Mouse (Mus musculus): ENCODE results near the gene Ankrd63.

Gene Ankrd63

DNA sequence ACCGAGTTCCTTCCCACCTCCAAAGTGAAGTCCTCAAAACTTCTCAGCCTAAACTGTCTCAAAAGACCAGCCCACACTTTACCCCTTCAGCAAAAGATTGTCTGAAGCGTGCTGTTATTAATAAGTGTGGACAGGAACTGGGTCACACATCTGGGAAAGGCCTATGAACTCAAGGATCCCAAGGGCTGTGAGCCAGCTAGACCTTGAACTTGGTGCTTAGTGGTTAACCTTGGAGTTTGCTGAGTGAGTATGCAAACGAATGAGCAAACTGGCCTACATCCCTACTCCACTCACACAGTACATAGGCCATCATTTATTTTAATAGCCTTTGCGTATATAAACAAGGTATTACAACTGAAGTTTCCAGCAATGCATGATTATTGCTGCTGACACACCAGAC, 21.7 kb upstream of the Ankrd63 start:
- no peak for DNase-seq

DNA sequence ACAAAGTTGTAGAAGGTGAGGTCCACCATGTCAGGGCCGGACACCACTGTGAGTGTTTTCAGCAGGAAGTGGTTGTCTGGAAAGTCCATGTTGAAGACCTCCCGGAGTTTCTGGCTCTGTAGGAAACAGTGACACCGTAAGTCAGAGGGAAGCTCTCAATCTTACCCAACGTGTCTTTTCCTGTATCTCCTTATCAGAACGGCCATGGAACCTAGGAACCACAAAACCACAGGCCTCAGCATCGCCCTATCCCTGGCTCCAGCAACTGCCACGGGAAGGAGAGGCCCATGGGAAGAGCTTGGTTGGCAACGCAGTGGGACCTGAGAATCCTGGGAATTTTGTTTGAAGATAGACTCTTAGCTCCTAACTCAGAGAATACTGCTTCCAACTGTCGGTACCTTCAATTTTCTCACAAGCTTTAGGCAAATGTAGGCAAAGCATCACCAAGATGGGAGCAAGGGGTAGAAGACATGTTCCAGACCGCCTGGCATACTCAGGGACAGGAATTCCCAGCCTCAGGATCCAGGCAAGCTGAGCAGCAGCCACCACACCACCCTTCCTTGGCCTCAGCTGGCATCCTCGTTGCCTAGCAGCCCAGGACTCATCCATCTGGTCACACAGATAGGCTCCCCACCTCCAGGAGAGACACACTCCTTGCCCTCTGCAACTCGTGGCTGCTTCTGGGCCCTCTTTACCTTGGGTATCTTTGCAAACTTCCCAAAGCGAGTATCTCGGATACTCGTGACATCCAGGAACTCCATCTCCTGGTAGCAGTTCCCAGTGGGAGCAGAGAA, 20.1 kb upstream of the Ankrd63 start:
- no peak for DNase-seq

DNA sequence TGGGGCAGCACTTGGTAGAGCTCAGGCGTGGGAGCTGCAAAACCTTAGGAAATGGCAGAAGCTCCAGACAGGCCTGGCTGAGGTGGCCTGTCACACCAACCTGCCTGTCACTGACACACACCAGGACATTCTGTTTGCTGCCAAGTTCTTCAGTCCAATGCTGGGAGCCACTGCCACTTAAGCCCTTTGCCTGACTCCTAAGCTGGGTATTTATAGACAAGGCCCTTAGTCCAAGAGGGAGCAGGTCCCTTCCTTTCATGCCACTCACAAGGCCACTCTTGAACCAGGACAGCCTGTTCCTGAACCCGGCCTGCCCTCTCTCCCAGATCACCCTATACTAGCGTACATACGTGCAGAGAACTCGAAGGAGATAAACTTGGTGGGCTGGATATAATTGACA, 12.9 kb upstream of the Ankrd63 start:
- DNase-seq: no peak

DNA sequence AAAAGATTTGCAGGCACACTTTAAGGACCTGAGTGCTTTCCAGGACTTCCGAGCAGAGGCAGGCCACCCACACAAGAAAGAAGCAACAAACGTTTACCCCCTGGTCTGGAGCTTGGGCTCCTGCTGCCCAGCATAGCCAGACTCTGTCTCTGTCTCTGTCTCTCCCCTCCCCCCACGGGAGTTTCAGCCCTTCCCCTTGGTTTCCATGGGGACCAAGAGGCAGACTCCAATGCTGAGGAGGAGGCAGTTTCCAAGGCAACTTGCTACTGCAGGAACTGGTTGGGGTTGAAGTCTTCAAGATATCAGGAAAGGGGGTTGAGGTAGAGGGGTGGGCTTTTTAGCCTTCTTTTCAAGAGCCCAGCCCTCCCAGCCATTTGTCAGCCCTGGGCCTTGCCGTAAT, 10.5 kb upstream of the Ankrd63 start:
- no peak for DNase-seq

DNA sequence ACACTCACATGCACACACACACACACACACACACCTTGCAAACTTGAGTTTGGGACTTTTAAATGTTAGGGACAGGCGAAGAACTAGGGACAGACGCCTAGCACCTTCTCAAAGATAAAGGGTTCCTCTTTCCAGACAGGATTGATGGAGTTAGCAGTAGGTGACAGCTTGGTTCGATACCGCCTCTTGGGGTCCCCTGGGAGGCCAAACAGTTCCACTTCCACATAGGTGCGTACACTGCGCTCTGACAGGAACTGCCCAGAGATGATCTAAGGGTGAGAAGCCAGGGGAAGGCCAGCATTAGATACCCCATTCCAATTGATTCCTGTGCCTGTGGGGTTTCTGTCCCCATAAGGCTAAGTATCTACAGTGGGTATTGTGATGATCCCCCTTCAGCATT, 9.9 kb upstream of the Ankrd63 start:
- DNase-seq: no peak

DNA sequence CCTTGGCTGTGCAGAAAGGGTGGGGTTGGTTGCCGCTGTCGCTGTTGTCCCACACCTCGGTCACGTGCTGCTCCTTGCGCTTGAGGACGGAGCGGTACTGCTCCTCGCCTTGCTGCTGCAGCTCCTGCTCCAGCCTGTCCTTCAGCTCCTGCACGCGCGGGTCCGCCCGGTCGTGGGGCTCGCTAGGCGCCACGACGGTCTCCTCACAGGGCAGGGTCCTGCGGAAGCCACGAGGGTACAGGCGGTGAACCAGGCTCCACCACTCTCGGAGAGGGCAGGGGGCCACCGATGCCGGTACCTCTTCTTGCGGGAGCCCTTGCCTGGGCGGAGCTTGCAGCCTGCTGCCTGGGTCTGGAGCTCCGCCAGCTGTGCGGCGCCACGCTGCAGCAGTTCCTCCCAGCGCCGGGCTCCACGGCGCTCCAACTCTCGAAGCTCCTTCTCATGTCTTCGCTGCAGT, 7.3 kb upstream of the Ankrd63 start:
- no peak for DNase-seq

DNA sequence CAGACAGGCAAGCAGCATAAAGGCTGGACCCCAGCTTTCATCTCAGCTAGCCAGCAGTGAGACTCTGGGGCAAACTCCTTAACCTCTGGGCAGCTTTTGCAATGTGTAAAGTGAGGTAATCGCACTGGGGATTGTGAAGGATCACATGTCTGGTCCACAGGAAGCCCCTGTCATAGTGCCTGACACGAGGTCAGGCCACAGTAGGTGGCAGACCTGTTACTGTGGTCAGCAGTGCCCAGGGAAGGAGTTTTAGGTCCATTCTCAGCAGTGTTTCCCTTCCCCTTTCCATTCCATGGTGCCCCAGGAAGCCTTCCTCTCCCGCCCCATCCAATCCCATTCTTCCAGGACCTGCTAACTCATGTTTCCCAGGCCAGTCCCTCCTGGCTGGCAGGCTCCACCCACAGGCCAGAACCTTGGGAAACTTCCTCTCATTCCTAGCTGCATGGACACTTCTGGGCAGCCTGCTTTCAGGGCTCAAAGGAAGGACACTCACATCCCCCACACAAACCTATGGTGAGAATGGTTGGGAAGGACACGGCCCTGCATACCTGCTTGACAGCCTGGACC, 6.0 kb upstream of the Ankrd63 start:
- DNase-seq: no peak

DNA sequence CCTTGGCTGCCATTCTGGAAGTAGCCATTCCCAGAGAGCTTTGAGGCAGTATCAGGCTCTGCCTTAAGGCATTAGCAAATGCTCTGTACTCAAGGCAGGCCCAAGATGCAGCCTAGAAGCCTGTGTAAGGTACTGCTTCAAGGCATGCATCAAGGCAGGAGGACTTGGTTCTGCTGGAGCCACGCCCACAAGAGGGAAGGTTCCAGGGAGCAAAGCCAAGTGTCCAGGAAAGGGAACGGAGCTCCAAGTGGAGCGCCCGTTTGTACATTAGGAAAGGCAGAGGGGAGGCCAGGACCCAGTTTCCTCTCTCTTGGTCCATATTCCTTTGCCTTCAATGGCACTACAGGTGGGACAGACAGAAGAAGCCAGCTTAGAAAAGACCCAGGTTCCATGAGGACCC, 4.7 kb upstream of the Ankrd63 start:
- DNase-seq: no peak

DNA sequence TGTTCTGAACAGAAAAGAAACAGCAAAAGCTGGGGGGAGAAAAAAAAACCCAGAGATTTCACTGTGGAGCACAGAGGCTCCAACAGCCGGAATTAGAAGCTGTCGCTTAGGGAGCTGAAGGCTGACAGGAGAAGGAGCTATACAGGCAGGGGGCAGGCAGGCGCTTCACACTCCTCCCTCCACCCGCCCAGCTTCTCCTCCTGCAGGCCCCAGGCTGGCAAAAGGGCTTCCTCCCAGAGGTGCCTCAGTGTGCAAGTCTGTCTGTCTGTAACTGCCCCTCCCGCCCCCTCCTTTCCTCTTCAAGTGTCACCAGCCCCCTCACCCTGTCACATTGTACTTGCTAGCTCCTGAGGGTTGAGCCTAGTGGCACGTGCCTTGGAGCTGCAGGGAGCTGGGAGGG, 2.7 kb upstream of the Ankrd63 start:
- DNase-seq: no peak

DNA sequence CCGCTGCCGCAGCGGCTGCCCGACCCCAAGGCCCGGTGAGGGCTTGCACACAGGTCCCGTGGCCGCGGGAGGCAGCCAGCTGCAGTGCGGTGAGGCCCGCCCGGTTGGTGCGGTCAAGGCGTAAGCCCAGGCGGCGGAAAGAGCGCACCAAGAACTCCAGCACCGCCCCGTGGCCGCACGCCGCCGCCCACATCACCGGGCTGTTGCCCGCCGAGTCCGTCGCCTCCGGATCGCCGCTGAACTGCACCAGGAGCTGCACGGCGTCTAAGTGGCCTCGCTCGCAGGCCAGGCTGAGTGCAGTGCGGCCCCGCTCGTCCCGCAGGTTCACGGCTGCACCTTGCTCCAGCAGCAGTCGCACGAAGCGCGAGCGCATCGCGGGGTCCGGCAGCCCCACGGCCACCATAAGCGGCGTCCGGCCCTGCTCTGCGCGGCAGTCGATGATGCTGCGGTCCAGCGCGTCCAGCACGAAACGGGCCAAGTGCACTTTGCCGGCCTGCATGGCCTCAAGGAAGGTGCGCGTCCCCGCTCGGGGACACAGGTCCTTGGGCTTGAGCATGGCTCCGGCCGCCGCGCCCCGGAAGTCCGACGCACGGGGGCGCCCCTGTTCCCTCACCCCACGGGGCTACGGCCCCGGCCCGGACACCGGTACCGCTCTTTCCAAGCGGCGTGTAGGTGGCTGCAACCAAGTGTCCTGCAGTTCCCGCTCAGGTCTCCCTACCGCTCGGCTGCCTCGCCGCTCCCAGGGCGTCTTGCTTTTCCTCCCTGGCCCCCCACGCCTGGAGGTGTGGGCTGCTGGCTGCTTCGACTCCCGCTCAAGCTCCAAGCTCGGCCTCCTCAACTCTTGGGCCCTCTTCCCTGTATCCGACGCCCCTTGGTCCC, 641 bp downstream of the Ankrd63 start:
- DNase-seq: no peak

DNA sequence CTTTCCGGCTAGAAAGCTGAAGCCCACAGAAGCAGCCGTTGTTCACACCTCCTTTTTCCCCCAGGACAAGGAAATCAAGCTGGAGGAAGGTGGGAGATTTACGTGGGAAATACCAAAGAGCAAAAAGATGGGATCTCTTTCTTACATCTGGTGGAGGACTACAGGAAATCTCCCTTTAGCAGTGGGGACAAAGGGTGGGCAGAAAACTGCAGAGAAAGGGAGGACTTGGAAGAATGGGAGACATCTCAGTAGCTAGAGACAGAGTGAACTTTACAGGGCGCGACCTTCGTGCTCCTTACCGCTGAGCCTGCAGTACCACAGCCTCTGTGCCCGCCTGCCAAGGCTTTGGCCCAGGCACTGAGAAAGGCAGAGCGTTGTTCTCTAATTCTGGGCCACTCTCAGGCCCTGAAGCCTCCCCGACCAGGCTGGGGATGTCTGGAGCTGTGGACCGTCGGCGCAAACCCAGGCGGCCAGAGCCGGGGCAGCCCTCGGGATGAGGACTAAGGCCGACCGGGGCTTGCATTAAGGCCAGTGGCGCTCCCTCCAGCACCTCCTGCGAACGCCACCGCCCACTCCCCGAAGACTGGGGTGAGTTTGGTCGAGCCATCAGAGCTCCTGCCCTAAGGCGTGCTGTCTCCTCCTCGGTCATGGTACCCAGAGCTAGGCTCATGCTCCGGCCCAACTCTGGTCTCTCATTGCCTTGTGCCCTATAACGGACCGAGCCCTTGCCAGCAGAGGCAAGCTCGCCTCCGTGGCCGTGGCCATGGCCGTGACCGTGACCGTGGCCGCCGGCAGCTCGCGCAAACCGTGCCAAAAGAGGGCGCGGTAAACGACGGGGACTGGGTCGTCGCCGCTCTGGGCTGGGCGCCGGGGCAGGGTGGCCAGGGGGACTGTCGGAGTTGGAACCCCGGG, 1.5 kb downstream of the Ankrd63 start:
- no peak for DNase-seq

DNA sequence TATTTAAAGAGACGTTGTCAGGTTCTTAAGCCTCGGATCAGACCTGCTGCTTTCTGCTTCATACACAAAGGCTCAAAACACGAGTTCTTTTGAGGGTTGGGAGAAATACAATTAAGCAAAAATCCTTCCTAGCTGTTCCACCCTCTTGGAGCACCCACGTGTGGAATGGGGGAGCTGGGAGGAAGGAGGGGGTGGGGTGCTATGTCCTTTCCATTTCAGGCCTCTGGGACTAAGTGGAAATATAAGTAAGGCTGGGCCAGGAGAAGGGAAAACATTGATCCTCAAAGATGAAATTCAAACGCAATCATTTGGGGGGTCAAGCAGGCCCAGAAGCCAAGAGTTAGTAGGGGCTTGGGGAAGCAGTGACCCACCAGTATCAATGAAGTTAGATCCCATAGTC, 2.6 kb downstream of the Ankrd63 start:
- no peak for DNase-seq

DNA sequence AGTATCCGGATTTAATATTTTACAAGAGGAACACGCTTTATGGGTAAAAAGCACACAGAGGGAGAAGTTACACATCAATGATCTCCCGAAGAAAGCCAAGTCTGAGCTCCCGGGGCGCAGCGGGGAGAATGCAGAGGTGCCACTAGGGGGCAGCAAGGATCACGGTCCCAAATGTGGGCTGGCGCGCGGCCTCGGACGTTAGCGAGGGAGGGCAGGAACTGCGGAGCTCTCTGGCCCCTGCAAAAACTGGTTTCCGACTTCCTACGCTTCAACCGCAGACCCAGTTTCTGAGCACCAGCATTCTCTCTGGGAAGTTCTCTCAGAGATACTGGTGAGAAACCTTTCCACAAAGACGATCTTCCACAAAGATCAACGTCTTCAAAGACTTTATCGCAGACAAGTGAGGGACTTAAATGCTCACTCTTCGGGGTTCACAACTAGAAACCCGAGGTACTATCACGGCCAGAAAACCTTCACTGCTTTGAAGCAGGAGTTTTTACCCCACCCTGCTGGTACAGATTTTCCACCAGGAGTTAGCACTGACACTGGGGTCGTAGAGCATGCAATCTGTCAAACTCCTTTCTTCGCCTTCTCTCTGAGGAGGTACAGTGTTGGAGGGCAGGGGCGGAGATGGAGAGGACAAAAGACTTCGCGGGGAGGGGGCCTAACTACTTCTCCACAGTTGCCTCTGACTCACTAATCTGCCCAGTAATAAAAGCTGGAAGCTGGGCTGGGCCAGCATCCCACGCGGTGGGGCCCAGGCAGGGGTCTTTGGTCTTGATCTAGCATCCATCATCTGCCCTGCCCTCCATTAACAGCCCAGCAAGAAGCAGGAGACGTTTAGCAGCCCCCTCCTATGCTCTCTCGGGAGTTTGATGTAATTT, 3.3 kb downstream of the Ankrd63 start:
- DNase-seq: peak; percentile 66

DNA sequence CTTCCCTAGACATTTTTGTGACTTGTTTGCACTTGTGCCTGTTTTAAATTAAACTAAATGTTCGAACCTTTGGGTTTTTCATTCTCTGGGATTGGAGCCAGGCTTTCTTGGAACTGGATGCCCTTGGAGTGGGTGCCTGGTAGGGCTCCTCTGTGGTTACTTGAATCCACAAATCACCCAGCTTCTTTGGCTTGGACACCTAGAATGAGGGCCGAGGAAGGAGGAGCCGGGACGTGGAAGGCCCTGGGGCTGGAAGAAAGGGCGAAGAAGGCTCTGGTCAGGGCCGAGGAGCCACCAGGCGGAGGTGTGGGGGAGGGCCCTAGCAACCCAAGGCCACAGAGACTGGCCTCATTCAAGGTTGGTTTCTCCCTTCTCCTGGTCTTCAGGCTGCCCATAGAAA, 5.8 kb downstream of the Ankrd63 start:
- no peak for DNase-seq

DNA sequence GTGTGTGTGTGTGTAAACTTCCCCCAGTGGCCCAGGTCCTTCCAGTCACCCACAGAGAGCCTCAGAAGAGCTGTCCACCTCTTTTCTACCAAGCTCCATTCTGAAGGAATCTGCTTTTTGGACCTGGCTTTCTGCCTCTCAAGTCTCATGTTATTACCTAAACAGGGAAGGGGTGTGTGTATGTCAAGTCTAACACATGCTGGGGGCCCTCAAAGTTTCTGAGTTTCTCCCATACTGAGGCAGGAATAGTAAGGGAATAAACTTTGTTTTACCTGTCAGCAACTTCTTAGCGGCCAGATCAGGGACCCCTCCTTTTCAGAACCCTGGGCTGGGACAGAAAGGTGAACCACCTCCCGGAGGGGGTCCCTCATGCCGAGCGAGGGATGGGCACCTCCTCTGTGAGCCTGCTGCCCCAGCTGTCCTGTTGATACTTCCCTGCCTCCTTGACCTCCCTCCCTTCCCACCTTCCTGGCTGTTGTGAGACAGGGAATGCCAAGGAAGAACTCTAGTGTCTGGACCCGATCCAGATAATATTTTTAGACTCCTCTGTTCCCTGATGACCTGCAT, 6.4 kb downstream of the Ankrd63 start:
- no peak for DNase-seq

DNA sequence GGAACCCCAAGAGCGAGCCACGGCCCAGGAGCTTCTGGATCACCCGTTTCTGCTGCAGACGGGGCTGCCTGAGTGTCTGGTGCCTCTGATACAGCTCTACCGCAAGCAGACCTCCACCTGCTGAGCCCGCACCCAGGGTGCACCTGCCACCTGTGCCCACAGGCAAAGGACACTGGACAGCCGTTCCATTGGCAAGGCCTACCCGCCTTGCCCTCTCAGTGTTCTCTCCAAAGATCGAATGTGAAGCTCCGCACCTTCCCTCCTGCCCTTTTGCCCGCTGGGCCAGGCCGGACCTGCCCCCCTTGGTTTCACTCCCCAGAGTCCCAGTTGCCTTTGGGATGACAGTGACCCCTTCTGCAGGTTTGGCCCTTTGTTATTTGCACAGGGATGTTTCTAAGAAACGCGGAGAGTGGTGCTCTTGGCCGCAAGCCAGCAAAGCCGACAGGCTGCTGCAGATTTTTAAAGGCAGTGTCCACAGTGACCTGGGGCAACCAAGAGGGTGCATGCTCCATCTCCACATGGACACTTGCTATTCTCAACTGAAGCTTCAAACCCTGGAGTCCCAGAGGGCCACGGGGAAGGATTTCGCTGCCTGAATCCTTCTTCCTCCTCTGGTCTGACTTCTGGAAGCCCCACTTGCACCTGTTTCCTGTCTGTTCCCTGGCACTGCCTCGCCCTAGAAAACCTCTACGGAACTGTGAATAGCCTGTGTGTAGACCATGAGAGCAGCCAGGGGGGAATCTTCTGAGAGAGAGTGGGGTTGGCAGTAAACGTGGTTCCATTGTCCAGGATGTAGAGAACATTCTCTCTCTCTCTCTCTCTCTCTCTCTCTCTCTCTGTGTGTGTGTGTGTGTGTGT, 7.1 kb downstream of the Ankrd63 start:
- DNase-seq: no peak

DNA sequence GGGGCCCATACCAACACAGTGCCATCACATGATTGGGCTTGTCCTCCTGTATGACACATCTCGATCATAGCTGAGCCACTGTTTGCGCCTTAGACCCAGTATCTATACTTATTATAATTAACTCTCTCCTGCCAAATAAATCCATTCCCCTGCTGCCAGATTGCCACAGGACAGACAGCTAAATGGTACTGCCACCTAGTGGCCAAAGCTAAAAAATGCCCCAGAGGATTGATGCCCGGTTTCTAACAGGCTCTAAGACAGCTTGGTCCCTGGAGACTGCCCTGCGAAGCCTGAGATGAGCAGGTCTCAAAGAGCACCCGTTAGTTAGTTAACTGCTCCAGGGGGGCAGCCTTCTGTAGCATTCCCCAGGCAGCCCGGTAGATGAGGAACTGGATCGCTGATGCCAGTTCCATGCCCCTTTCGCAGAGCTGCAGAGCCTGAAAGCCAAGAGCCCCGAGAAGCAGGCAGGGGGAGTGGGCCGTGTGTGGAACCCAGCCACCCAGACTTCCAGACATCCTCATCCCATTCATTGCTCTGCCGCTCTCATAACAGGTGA, 8.0 kb downstream of the Ankrd63 start:
- DNase-seq: peak; percentile 70

DNA sequence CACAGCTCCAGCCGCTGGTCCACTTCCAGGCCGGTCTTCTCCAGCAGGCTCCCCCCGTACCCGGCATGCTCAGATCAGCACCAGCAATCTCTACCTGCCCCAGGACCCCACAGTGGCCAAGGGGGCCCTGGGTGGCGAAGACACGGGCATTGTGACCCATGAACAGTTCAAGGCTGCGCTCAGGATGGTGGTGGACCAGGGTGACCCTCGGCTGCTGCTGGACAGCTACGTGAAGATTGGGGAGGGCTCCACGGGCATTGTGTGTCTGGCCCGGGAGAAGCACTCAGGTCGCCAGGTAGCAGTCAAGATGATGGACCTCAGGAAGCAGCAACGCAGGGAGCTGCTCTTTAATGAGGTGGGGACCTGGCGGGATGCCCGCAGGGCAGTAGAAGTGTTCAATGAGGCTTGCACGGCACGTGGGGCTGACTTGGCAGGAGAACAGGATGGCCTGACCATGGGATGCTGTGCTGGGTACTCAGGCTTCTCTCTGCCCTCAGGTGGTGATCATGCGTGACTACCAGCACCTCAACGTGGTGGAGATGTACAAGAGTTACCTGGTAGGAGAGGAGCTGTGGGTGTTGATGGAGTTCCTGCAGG, 10.3 kb downstream of the Ankrd63 start:
- DNase-seq: no peak

DNA sequence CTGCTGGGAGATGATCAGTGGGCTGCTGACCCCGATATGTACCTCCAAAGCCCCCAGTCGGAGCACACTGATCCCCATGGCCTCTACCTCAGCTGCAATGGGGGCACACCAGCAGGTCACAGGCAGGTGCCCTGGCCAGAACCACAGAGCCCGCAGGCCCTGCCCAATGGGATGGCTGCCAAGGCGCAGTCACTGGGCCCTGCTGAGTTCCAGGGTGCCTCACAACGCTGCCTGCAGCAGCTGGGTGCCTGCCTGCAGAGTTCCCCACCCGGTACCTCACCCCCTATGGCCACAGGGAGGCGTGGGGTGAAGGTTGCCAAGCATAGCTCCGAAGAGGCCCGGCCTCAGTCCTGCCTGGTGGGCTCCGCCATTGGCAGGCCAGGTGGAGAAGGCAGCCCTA, 13.9 kb downstream of the Ankrd63 start:
- no peak for DNase-seq

DNA sequence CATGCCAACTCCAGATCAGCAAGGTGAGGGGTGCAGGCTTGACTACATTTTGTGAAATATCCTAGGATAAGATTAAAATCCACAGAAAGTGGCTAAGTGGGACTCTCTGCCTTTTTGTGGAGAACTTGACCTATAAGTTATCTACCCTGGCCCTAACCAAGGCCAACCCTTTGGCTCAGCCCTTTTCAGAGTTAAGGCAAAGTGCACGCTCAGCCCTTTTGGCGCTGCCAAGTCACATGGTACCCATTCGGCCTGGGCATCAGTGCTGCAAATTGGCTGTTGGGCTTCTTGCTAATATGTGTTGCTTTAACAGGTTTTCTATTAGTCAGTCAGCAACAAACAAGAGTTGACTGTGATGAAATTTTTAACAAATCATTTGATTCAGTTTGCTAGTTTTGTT, 16.0 kb downstream of the Ankrd63 start:
- DNase-seq: no peak
